Mouse (Mus musculus): ENCODE measurements around the gene Gm5458. TPM values are rescaled to one million over a fixed set of nuclear protein-coding genes. Genes with fewer than 3 reads are reported as not detected.
"Not testable (repeated sequence)": the region's sequence is repeated elsewhere in the genome, so short reads cannot be mapped to it uniquely, and the experiment has no call there.

Gm5458 gene
- total RNA-seq (2021): not detected in 2 replicates
- long read RNA-seq: 0 reads

DNA sequence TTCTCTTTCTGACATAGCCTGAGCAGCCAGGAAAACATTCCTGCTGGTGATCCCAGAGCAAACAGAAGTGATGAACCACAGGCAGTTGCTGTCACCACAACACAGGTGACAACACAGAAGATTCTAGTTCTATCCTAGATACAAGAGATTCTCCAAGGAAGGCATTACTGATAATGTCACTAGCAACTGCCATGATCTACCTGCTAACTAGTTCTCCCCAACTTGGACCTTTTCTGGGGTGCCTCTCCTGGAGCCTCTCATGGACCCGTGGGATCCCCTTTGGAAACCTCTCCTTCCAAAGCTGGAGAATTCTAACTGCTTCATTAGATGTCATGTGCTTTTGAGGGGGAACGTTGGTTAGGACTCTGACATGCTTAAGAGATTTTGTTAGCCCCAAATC is at the start of gene Gm5458:
Gene Gm5458 (minus strand): TSS at position 101 of the 400 bp plus-strand sequence.
- DNase-seq: not testable (repeated sequence)

DNA sequence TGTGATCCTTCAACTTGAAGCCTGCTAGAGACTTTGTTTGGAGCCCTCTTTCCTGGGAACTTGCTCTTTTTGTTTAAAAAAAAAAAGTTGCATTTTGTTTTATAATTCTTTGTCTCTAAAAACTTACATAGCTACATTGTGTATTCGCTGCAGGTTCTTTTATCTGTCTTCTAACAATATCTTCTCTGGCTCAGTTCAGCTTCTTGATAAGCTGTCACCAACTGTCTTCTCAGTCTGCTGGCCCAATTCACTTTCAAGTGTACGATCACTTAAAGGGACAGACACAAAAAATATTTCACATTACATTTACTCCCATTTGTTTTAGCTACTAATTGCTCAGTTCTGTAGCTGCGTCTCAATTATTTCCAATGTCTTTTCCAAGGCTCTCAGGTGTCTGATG is 43.9 kb upstream of the Gm5458 start:
- no peak for DNase-seq

DNA sequence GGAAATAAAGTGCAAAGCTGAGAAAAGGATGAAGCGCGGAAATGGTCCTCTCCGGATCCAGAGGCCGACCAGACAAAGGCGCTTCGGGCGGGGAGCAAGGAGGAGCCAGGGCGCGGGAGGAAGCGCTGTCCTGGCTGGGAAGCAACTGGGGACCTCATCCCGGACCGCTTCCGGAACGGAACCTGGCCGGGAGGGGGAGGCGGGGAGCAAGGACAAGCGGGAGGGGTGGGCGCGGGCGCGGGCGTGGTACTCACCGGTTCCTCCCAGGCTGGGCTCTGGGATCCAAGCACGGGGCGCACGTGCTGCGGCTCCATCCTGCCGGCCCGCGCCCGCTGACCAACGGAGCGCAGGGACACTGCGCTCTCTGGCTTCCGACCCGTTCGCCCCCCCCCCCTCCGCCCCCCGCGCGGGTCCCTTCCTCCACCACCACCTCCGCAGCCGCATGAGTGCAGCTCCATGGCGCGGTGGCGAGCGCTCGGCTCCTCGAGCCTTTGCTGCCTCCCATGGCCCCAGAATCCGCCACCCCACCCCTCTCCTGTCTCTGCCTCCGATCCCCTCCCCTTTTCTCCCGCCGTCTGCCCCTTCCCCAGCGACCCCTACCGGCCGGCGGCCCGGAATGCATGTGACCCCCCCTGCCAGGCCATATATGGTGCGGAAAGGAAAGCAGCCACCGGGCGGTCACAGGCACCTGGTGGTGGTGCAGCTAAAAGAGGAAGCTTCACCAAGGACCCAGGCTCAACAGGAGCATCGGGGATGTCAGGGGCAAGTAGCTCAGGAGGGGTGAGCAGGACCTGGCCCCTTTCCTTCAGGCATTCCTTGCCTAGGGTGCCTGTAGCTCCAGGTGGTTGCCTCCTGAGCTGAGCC is 17.3 kb downstream of the Gm5458 start, which contains the start of gene Gm2237:
Gene Gm2237 (minus strand): TSS at position 332 of the 864 bp plus-strand sequence.
- DNase-seq: peak; percentile 20

DNA sequence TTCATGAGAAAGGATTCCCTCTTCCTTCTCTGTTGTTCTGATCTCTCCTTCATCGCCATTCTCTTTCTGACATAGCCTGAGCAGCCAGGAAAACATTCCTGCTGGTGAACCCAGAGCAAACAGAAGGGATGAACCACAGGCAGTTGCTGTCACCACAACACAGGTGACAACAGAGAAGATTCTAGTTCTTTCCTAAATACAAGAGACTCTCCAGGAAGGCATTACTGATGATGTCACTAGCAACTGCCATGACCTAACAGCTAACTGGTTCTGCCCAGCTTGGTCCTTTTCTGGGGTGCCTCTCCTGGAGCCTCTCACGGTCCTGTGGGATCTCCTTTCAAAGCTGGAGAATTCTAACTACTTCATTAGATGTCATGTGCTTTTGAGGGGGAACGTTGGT is 52.5 kb downstream of the Gm5458 start, which contains the start of gene Gm2244:
Gene Gm2244 (minus strand): TSS at position 101 of the 400 bp plus-strand sequence.
- DNase-seq: not testable (repeated sequence)

Other genes starting within 250 kb of the Gm5458 start
- 0.73 TPM in 1 of 2 replicates, not detected in the other for gene Gm21738, start 183.7 kb downstream of the Gm5458 start, total RNA-seq (2021)
- not detected in 2 replicates for gene Gm2244, start 52.6 kb downstream of the Gm5458 start, total RNA-seq (2021)
- 1.2 and 4.3 TPM in 2 replicates for gene Gm2237, start 17.4 kb downstream of the Gm5458 start, total RNA-seq (2021)
- 23.5 and 27.4 TPM in 2 replicates for gene Nid2, start 148.7 kb upstream of the Gm5458 start, total RNA-seq (2021)
- 68.8 and 69.2 TPM in 2 replicates for gene Rtraf, start 221.2 kb upstream of the Gm5458 start, total RNA-seq (2021)

All from adrenal gland, postnatal 25 days (tissue).